Mouse (Mus musculus): ENCODE data around the gene Cd59b. TPM values are rescaled to one million over a fixed set of nuclear protein-coding genes. Genes with fewer than 3 reads are reported as not detected.

Cd59b gene
- polyA plus RNA-seq, 1 experiment, result not detected

- TF ChIP-seq USF1 (IDR thresholded peaks at IDR 0.05; ENCODE audit: low read depth), result no peak
- no peak for TF ChIP-seq FOSL1 (IDR thresholded peaks at IDR 0.05; ENCODE audit: insufficient read depth, low read length, poor library complexity, severe bottlenecking)
- no peak for TF ChIP-seq CEBPB (IDR thresholded peaks at IDR 0.05; ENCODE audit: low read depth)
- no peak for TF ChIP-seq CTCF (IDR thresholded peaks at IDR 0.05; ENCODE audit: control insufficient read depth, insufficient read depth, insufficient read length)
- no peak for TF ChIP-seq MAX (IDR thresholded peaks at IDR 0.05)
- TF ChIP-seq MYOG (IDR thresholded peaks at IDR 0.05; ENCODE audit: control insufficient read depth, extremely low read depth, insufficient read length), result no peak
- TF ChIP-seq MYOD1 (IDR thresholded peaks at IDR 0.05; ENCODE audit: control insufficient read depth, insufficient read length, low read depth), result no peak
- no peaks in the 10 kb centered on the region for H3K27me3 ChIP-seq (ENCODE audit: control insufficient read depth, insufficient read depth, insufficient read length)
- H3ac ChIP-seq (ENCODE audit: control insufficient read depth, insufficient read length, low read depth), result no peak overlapping the region
- no peak overlapping the region for H3K4me3 ChIP-seq (ENCODE audit: insufficient read depth, poor library complexity, severe bottlenecking)
- H3K79me2 ChIP-seq (ENCODE audit: control insufficient read depth, insufficient read depth), result no peaks in the 10 kb centered on the region
- no peaks in the 10 kb centered on the region for H3K79me3 ChIP-seq (ENCODE audit: low read depth)
- no peaks in the 10 kb centered on the region for H3K36me3 ChIP-seq (ENCODE audit: control insufficient read depth, insufficient read depth)
These were observed 49.4 kb downstream of the Cd59b start for GRCm38 (mm10) chr2:104119097-104119496.

GRCm38 (mm10) chr2:104120312-104120711 is 50.7 kb downstream of the Cd59b start:
- no peak for TF ChIP-seq MYOD1 (IDR thresholded peaks at IDR 0.05; ENCODE audit: control insufficient read depth, insufficient read length, low read depth)
- TF ChIP-seq MAX (IDR thresholded peaks at IDR 0.05), result no peak
- TF ChIP-seq FOSL1 (IDR thresholded peaks at IDR 0.05; ENCODE audit: insufficient read depth, low read length, poor library complexity, severe bottlenecking), result no peak
- no peak for TF ChIP-seq USF1 (IDR thresholded peaks at IDR 0.05; ENCODE audit: low read depth)
- no peak for TF ChIP-seq CTCF (IDR thresholded peaks at IDR 0.05; ENCODE audit: control insufficient read depth, insufficient read depth, insufficient read length)
- no peak for TF ChIP-seq MYOG (IDR thresholded peaks at IDR 0.05; ENCODE audit: control insufficient read depth, extremely low read depth, insufficient read length)
- TF ChIP-seq CEBPB (IDR thresholded peaks at IDR 0.05; ENCODE audit: low read depth), result no peak
- no peak overlapping the region for H3ac ChIP-seq (ENCODE audit: control insufficient read depth, insufficient read length, low read depth)
- H3K27me3 ChIP-seq (ENCODE audit: control insufficient read depth, insufficient read depth, insufficient read length), result no peaks in the 10 kb centered on the region
- no peaks in the 10 kb centered on the region for H3K79me3 ChIP-seq (ENCODE audit: low read depth)
- no peaks in the 10 kb centered on the region for H3K79me2 ChIP-seq (ENCODE audit: control insufficient read depth, insufficient read depth)
- no peak overlapping the region for H3K4me3 ChIP-seq (ENCODE audit: insufficient read depth, poor library complexity, severe bottlenecking)
- no peaks in the 10 kb centered on the region for H3K36me3 ChIP-seq (ENCODE audit: control insufficient read depth, insufficient read depth)

GRCm38 (mm10) chr2:104121681-104122504 is 52.2 kb downstream of the Cd59b start:
- no peak for TF ChIP-seq MAX (IDR thresholded peaks at IDR 0.05)
- TF ChIP-seq MYOD1 (IDR thresholded peaks at IDR 0.05; ENCODE audit: control insufficient read depth, insufficient read length, low read depth), result no peak
- no peak for TF ChIP-seq CTCF (IDR thresholded peaks at IDR 0.05; ENCODE audit: control insufficient read depth, insufficient read depth, insufficient read length)
- no peak for TF ChIP-seq MYOG (IDR thresholded peaks at IDR 0.05; ENCODE audit: control insufficient read depth, extremely low read depth, insufficient read length)
- no peak for TF ChIP-seq FOSL1 (IDR thresholded peaks at IDR 0.05; ENCODE audit: insufficient read depth, low read length, poor library complexity, severe bottlenecking)
- TF ChIP-seq USF1 (IDR thresholded peaks at IDR 0.05; ENCODE audit: low read depth), result no peak
- no peak for TF ChIP-seq CEBPB (IDR thresholded peaks at IDR 0.05; ENCODE audit: low read depth)
- Histone ChIP-seq H3K79me3 (ENCODE audit: low read depth) (no peaks in the 10 kb centered on the region), H3K27me3 (ENCODE audit: control insufficient read depth, insufficient read depth, insufficient read length) (no peaks in the 10 kb centered on the region), H3ac (ENCODE audit: control insufficient read depth, insufficient read length, low read depth) (no peak overlapping the region), H3K79me2 (ENCODE audit: control insufficient read depth, insufficient read depth) (no peaks in the 10 kb centered on the region), H3K4me3 (ENCODE audit: insufficient read depth, poor library complexity, severe bottlenecking) (no peak overlapping the region), H3K36me3 (ENCODE audit: control insufficient read depth, insufficient read depth) (no peaks in the 10 kb centered on the region)

GRCm38 (mm10) chr2:104122505-104123378 is 53.1 kb downstream of the Cd59b start, which contains the start of gene A930018P22Rik:
TSS of gene A930018P22Rik (plus strand) at chr2:104122769.
- Histone ChIP-seq H3K4me3 (ENCODE audit: insufficient read depth, poor library complexity, severe bottlenecking) (peak within 1 kb of the TSS; percentile 31), H3K79me2 (ENCODE audit: control insufficient read depth, insufficient read depth) (no peaks in the 10 kb centered on the region), H3K36me3 (ENCODE audit: control insufficient read depth, insufficient read depth) (no peaks in the 10 kb centered on the region), H3K27me3 (ENCODE audit: control insufficient read depth, insufficient read depth, insufficient read length) (no peaks in the 10 kb centered on the region), H3K79me3 (ENCODE audit: low read depth) (no peaks in the 10 kb centered on the region), H3ac (ENCODE audit: control insufficient read depth, insufficient read length, low read depth) (peak within 1 kb of the TSS; percentile 72)
- TF ChIP-seq MYOG (IDR thresholded peaks at IDR 0.05; ENCODE audit: control insufficient read depth, extremely low read depth, insufficient read length) (no peak), CTCF (IDR thresholded peaks at IDR 0.05; ENCODE audit: control insufficient read depth, insufficient read depth, insufficient read length) (no peak), FOSL1 (IDR thresholded peaks at IDR 0.05; ENCODE audit: insufficient read depth, low read length, poor library complexity, severe bottlenecking) (no peak), MAX (IDR thresholded peaks at IDR 0.05) (peak; percentile 23)

- H3K27me3 ChIP-seq (ENCODE audit: control insufficient read depth, insufficient read depth, insufficient read length), result no peaks in the 10 kb centered on the region
- no peaks in the 10 kb centered on the region for H3K36me3 ChIP-seq (ENCODE audit: control insufficient read depth, insufficient read depth)
- H3K79me2 ChIP-seq (ENCODE audit: control insufficient read depth, insufficient read depth), result no peaks in the 10 kb centered on the region
- H3ac ChIP-seq (ENCODE audit: control insufficient read depth, insufficient read length, low read depth), result no peak overlapping the region
- no peaks in the 10 kb centered on the region for H3K79me3 ChIP-seq (ENCODE audit: low read depth)
- no peak overlapping the region for H3K4me3 ChIP-seq (ENCODE audit: insufficient read depth, poor library complexity, severe bottlenecking)
- TF ChIP-seq USF1 (IDR thresholded peaks at IDR 0.05; ENCODE audit: low read depth), result no peak
- TF ChIP-seq MYOG (IDR thresholded peaks at IDR 0.05; ENCODE audit: control insufficient read depth, extremely low read depth, insufficient read length), result no peak
- no peak for TF ChIP-seq CTCF (IDR thresholded peaks at IDR 0.05; ENCODE audit: control insufficient read depth, insufficient read depth, insufficient read length)
- no peak for TF ChIP-seq CEBPB (IDR thresholded peaks at IDR 0.05; ENCODE audit: low read depth)
- TF ChIP-seq MAX (IDR thresholded peaks at IDR 0.05), result no peak
- TF ChIP-seq FOSL1 (IDR thresholded peaks at IDR 0.05; ENCODE audit: insufficient read depth, low read length, poor library complexity, severe bottlenecking), result no peak
- TF ChIP-seq MYOD1 (IDR thresholded peaks at IDR 0.05; ENCODE audit: control insufficient read depth, insufficient read length, low read depth), result no peak
These were observed 53.9 kb downstream of the Cd59b start for GRCm38 (mm10) chr2:104123540-104123939.

All from C2C12 (cell line).